Mouse (Mus musculus): ENCODE measurements around the gene Efemp2.

DNA sequence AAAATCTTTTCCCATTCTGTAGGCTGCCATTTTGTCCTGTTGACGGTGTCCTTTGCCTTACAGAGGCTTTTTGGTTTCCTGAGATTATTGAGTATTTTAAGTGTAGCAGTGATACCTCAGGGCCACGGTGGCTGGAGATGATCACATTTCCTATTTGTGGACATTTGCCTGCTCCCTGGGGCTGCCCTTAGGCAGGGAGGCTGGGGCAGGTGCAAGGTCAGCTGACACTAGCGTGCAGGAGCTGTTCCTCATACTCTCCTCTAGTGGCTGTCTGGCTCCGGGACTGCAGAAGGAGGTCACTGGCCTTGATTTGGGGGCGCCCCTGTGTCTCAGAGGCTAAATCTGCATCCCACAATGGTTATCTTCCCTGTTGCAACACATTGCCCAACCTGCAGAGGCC is 51.5 kb downstream of the Efemp2 start:
- no peak for TF ChIP-seq CTCF (IDR thresholded peaks at IDR 0.05; ENCODE audit: control insufficient read depth, insufficient read depth, insufficient read length)
- no peak for TF ChIP-seq MAX (IDR thresholded peaks at IDR 0.05)
- no peak for TF ChIP-seq MYOD1 (IDR thresholded peaks at IDR 0.05; ENCODE audit: control insufficient read depth, insufficient read length, low read depth)

All from C2C12 (cell line).